Mouse (Mus musculus) liver, embryonic 11.5 days (tissue): ENCODE results near the gene Asphd1. TPM values are rescaled to one million over a fixed set of nuclear protein-coding genes. Genes with fewer than 3 reads are reported as not detected.

Experiments
- ATAC-seq: fragments of 200-750 bp; cut with Nextera tagmentation; replicated peaks from 2 replicates; pipeline ENCODE4 v1.8.0; 2017; ENCODE audit warnings: moderate number of reproducible peaks, mild to moderate bottlenecking, moderate TSS enrichment, moderate library complexity; ENCODE audit not compliant: low FRiP score
- DNase-seq: peaks from one replicate; pipeline ENCODE4 v3.0.0-alpha.2; 2017; ENCODE audit warnings: low spot score
- H3K27ac ChIP-seq: fragments of 300-500 bp; sonication (generic); 2 replicates; pipeline ENCODE4 v1.5.1; 2014; ENCODE audit warnings: mild to moderate bottlenecking, low read depth, low read length, control low read depth
- H3K27me3 ChIP-seq: fragments of 300-500 bp; sonication (generic); replicated peaks from 2 replicates; pipeline ENCODE4 v1.6.1; 2014; ENCODE audit warnings: low read length, mixed read lengths; ENCODE audit not compliant: control insufficient read depth, insufficient read depth
- H3K36me3 ChIP-seq: fragments of 300-500 bp; sonication (generic); 2 replicates; pipeline ENCODE4 v1.6.1; 2014; ENCODE audit warnings: mild to moderate bottlenecking, low read length, moderate library complexity, mixed read lengths; ENCODE audit not compliant: control insufficient read depth, insufficient read depth
- H3K4me1 ChIP-seq: fragments of 300-500 bp; sonication (generic); replicated peaks from 2 replicates; pipeline ENCODE4 v1.6.1; 2014; ENCODE audit warnings: low read length, mixed read lengths; ENCODE audit not compliant: control insufficient read depth, insufficient read depth
- H3K4me2 ChIP-seq: fragments of 300-500 bp; sonication (generic); 2 replicates; pipeline ENCODE4 v1.6.1; 2014; ENCODE audit warnings: mild to moderate bottlenecking, control low read depth, moderate library complexity
- H3K4me3 ChIP-seq: fragments of 300-500 bp; sonication (generic); 2 replicates; pipeline ENCODE4 v1.5.1; 2014; ENCODE audit warnings: low read depth, low read length, control low read depth
- H3K9ac ChIP-seq: fragments of 300-500 bp; sonication (generic); 2 replicates; pipeline ENCODE4 v1.6.1; 2014; ENCODE audit warnings: low read depth, low read length, control low read depth
- H3K9me3 ChIP-seq: fragments of 300-500 bp; sonication (generic); 2 replicates; pipeline ENCODE4 v1.6.1; 2016; ENCODE audit warnings: low read length, inconsistent platforms, mixed read lengths; ENCODE audit not compliant: control insufficient read depth
- WGBS: fragments of 180-500 bp; shearing (Covaris S2); extraction: QIAGEN DNeasy Blood & Tissue Kit; methylation state at CpG from one replicate; pipeline ENCODE4 v1.1.7; 2014; 5-methylcytosine and 5-hydroxymethylcytosine counted together
- polyA plus RNA-seq: library from polyadenylated mRNA; unstranded; fragments of >200 nt; fragmentation: Nextera tagmentation; extraction: Ambion mirVana; gene quantifications from 2 replicates; pipeline ENCODE4 v1.2.1, GENCODE M21; 2014

Asphd1 gene
- polyA plus RNA-seq, 1 experiment from 2014 or later = not detected

GRCm38 (mm10) chr7:126946530-126946929 is 2.9 kb downstream of the Asphd1 start:
- H3K4me1 ChIP-seq = peaks cover 10% of the 10 kb centered on the region
- H3K9ac ChIP-seq = no peak overlapping the region
- no peak overlapping the region for H3K27ac ChIP-seq
- DNase-seq (no peak), ATAC-seq (no peak; the same call in 1 of the 2 replicates)
- H3K4me2 ChIP-seq = no peak overlapping the region
- no peaks in the 10 kb centered on the region for H3K9me3 ChIP-seq
- no peak overlapping the region for H3K4me3 ChIP-seq
- 43% methylated on average over 3 of the region's 3 CpGs for WGBS
- H3K36me3 ChIP-seq = peaks cover 11% of the 10 kb centered on the region
- peaks cover 17% of the 10 kb centered on the region for H3K27me3 ChIP-seq

- DNase-seq = no peak
- Histone ChIP-seq H3K27ac (no peak overlapping the region), H3K4me3 (no peak overlapping the region), H3K4me1 (no peaks in the 10 kb centered on the region), H3K27me3 (no peaks in the 10 kb centered on the region), H3K4me2 (no peak overlapping the region), H3K36me3 (peaks cover 22% of the 10 kb centered on the region), H3K9ac (no peak overlapping the region), H3K9me3 (no peaks in the 10 kb centered on the region)
- no peak for ATAC-seq
- 83% methylated on average over 5 of the region's 5 CpGs for WGBS
These were observed 7.6 kb downstream of the Asphd1 start for GRCm38 (mm10) chr7:126941801-126942200.

GRCm38 (mm10) chr7:126941171-126941570 is 8.2 kb downstream of the Asphd1 start:
- DNase-seq = no peak
- H3K4me1 ChIP-seq = no peaks in the 10 kb centered on the region

GRCm38 (mm10) chr7:126932652-126933051 is 16.7 kb downstream of the Asphd1 start:
- no peaks in the 10 kb centered on the region for H3K27me3 ChIP-seq
- peaks cover 18% of the 10 kb centered on the region; the same call in 1 of the 2 replicates for H3K36me3 ChIP-seq
- no peak for ATAC-seq
- no peak overlapping the region for H3K9ac ChIP-seq
- DNase-seq = no peak
- H3K9me3 ChIP-seq = no peaks in the 10 kb centered on the region
- H3K27ac ChIP-seq = no peak overlapping the region
- no peak overlapping the region for H3K4me3 ChIP-seq
- peaks cover 10% of the 10 kb centered on the region; the same call in 1 of the 2 replicates for H3K4me1 ChIP-seq
- WGBS = 74% methylated on average over 2 of the region's 2 CpGs
- H3K4me2 ChIP-seq = no peak overlapping the region

More at GRCm38 (mm10) chr7:126941171-126941570, 8.2 kb downstream of the Asphd1 start:
- Histone ChIP-seq H3K27me3 (no peaks in the 10 kb centered on the region), H3K27ac (no peak overlapping the region), H3K4me2 (no peak overlapping the region), H3K36me3 (peaks cover 27% of the 10 kb centered on the region), H3K9me3 (no peaks in the 10 kb centered on the region), H3K4me3 (no peak overlapping the region), H3K9ac (no peak overlapping the region)
- WGBS = 60% methylated on average over 6 of the region's 6 CpGs
- no peak for ATAC-seq

- H3K4me3 ChIP-seq = peak overlapping the region; percentile 82
- ATAC-seq (peak; percentile 61), DNase-seq (no peak)
- H3K9me3 ChIP-seq = no peaks in the 10 kb centered on the region
- H3K27ac ChIP-seq = peak overlapping the region; percentile 66; the same call in 1 of the 2 replicates
- no peaks in the 10 kb centered on the region for H3K27me3 ChIP-seq
- H3K36me3 ChIP-seq = peaks cover 7% of the 10 kb centered on the region; the same call in 1 of the 2 replicates
- peak overlapping the region; percentile 94 for H3K4me2 ChIP-seq
- peaks cover 22% of the 10 kb centered on the region for H3K4me1 ChIP-seq
- peak overlapping the region; percentile 92 for H3K9ac ChIP-seq
- WGBS = under 1% methylated on average over 27 of the region's 27 CpGs
These were observed 20.3 kb downstream of the Asphd1 start for GRCm38 (mm10) chr7:126929046-126929445.

GRCm38 (mm10) chr7:126928384-126929037 is 20.9 kb downstream of the Asphd1 start, which contains the start of gene Kctd13:
Gene Kctd13 (plus strand): TSS chr7:126928879.
- Histone ChIP-seq H3K4me1 (peaks cover 26% of the 10 kb centered on the region), H3K27ac (peak within 1 kb of the TSS; percentile 66), H3K9me3 (no peaks in the 10 kb centered on the region), H3K4me3 (peak within 1 kb of the TSS; percentile 82), H3K27me3 (no peaks in the 10 kb centered on the region), H3K36me3 (peaks cover 5% of the 10 kb centered on the region; the same call in 1 of the 2 replicates), H3K4me2 (peak within 1 kb of the TSS; percentile 94), H3K9ac (peak within 1 kb of the TSS; percentile 92)
- ATAC-seq (peak; percentile 96), DNase-seq (peak; percentile 91)
- WGBS = 2% methylated on average over 56 of the region's 56 CpGs

- Histone ChIP-seq H3K27me3 (no peaks in the 10 kb centered on the region), H3K9ac (no peak overlapping the region), H3K4me3 (no peak overlapping the region), H3K4me2 (peak overlapping the region; percentile 16; the same call in 1 of the 2 replicates), H3K36me3 (peaks cover 3% of the 10 kb centered on the region; the same call in 1 of the 2 replicates), H3K9me3 (no peaks in the 10 kb centered on the region), H3K27ac (no peak overlapping the region; the same call in 1 of the 2 replicates), H3K4me1 (peaks cover 32% of the 10 kb centered on the region)
- no peak for DNase-seq
- no peak for ATAC-seq
- 14% methylated on average over 3 of the region's 3 CpGs for WGBS
These were observed 23.1 kb downstream of the Asphd1 start for GRCm38 (mm10) chr7:126926299-126926698.

GRCm38 (mm10) chr7:126923999-126924398 is 25.4 kb downstream of the Asphd1 start:
- no peaks in the 10 kb centered on the region for H3K36me3 ChIP-seq
- H3K4me1 ChIP-seq = peaks cover 27% of the 10 kb centered on the region
- no peak overlapping the region for H3K9ac ChIP-seq
- H3K27ac ChIP-seq = no peak overlapping the region
- ATAC-seq = no peak
- no peak for DNase-seq
- H3K27me3 ChIP-seq = no peaks in the 10 kb centered on the region
- no peak overlapping the region for H3K4me3 ChIP-seq
- whole genome bisulfite sequencing = 53% methylated on average over 5 of the region's 5 CpGs
- H3K9me3 ChIP-seq = no peaks in the 10 kb centered on the region
- no peak overlapping the region for H3K4me2 ChIP-seq

- Histone ChIP-seq H3K4me2 (no peak within 1 kb of the TSS; the same call in 1 of the 2 replicates), H3K9ac (no peak within 1 kb of the TSS), H3K4me3 (no peak within 1 kb of the TSS), H3K9me3 (no peaks in the 10 kb centered on the region), H3K27ac (no peak within 1 kb of the TSS), H3K4me1 (peaks cover 22% of the 10 kb centered on the region), H3K36me3 (no peaks in the 10 kb centered on the region), H3K27me3 (no peaks in the 10 kb centered on the region)
- DNase-seq (no peak), ATAC-seq (no peak)
- WGBS = 68% methylated on average over 5 of the region's 5 CpGs
These were observed 26.7 kb downstream of the Asphd1 start, which contains the start of gene Tmem219 for GRCm38 (mm10) chr7:126922624-126923060. Gene Tmem219 (minus strand): TSS chr7:126922917.
